Mouse (Mus musculus) spleen, postnatal 36 days (tissue): ENCODE results near the gene Fgf3.
"Not testable (repeated sequence)": the region's sequence is repeated elsewhere in the genome, so short reads cannot be mapped to it uniquely, and the experiment has no call there.

ENCODE experiments used
- DNase-seq, 2 experiments: peaks; one replicate each; pipeline ENCODE4 v3.0.0; 2022; ENCODE audit warnings: low spot score in 2 of 2, mixed read lengths in 1 of 2

Fgf3 gene

GRCm38 (mm10) chr7:144857826-144858342 lies 20.0 kb downstream of the Fgf3 start:
- no peak for DNase-seq

- no peak for DNase-seq
Observed at GRCm38 (mm10) chr7:144858702-144859101, 20.8 kb downstream of the Fgf3 start.

- no peak for DNase-seq
Observed at GRCm38 (mm10) chr7:144861056-144861768, 23.3 kb downstream of the Fgf3 start.

- DNase-seq = no peak
Observed at GRCm38 (mm10) chr7:144861769-144862070, 23.8 kb downstream of the Fgf3 start.

- no peak for DNase-seq
Observed at GRCm38 (mm10) chr7:144862126-144862525, 24.2 kb downstream of the Fgf3 start.

GRCm38 (mm10) chr7:144862712-144863111 lies 24.8 kb downstream of the Fgf3 start:
- DNase-seq = no peak

GRCm38 (mm10) chr7:144863196-144863595 lies 25.3 kb downstream of the Fgf3 start:
- no peak for DNase-seq

GRCm38 (mm10) chr7:144864160-144864670 lies 26.3 kb downstream of the Fgf3 start:
- no peak for DNase-seq

GRCm38 (mm10) chr7:144867161-144867560 lies 29.3 kb downstream of the Fgf3 start:
- no peak for DNase-seq

- DNase-seq = no peak
Observed at GRCm38 (mm10) chr7:144867602-144868001, 29.7 kb downstream of the Fgf3 start.

- DNase-seq = no peak
Observed at GRCm38 (mm10) chr7:144872420-144872819, 34.5 kb downstream of the Fgf3 start.

GRCm38 (mm10) chr7:144873160-144873559 lies 35.3 kb downstream of the Fgf3 start:
- no peak for DNase-seq

- DNase-seq = no peak
Observed at GRCm38 (mm10) chr7:144874226-144874625, 36.3 kb downstream of the Fgf3 start.

GRCm38 (mm10) chr7:144878401-144878800 lies 40.5 kb downstream of the Fgf3 start:
- DNase-seq = no peak

- DNase-seq = no peak
Observed at GRCm38 (mm10) chr7:144883106-144883505, 45.2 kb downstream of the Fgf3 start.

GRCm38 (mm10) chr7:144887672-144888071 lies 49.8 kb downstream of the Fgf3 start:
- no peak for DNase-seq

GRCm38 (mm10) chr7:144888564-144889299 lies 50.8 kb downstream of the Fgf3 start:
- DNase-seq = no peak

GRCm38 (mm10) chr7:144890661-144891060 lies 52.8 kb downstream of the Fgf3 start:
- not testable (repeated sequence) for DNase-seq

GRCm38 (mm10) chr7:144891863-144892262 lies 54.0 kb downstream of the Fgf3 start:
- no peak for DNase-seq

GRCm38 (mm10) chr7:144892322-144892721 lies 54.4 kb downstream of the Fgf3 start:
- no peak for DNase-seq
